Mouse (Mus musculus): ENCODE results near the gene Map10. TPM values are rescaled to one million over a fixed set of nuclear protein-coding genes. Genes with fewer than 3 reads are reported as not detected.

The Map10 gene
- polyA plus RNA-seq, 1 experiment from 2014 or later, result 6.7 TPM

GRCm38 (mm10) chr8:125677484-125677883 is 7.9 kb downstream of the Map10 start:
- 91% methylated on average over 6 of the region's 6 CpGs for WGBS
- no peak for DNase-seq (ENCODE audit: extremely low spot score, low spot score)

GRCm38 (mm10) chr8:125678854-125679648 is 9.4 kb downstream of the Map10 start:
- H3K9me3 ChIP-seq, result no peaks in the 10 kb centered on the region
- H3K4me1 ChIP-seq, result peaks cover 24% of the 10 kb centered on the region
- no peak overlapping the region for H3K4me3 ChIP-seq
- no peaks in the 10 kb centered on the region for H3K36me3 ChIP-seq (replicated peaks)
- no peaks in the 10 kb centered on the region for H3K27me3 ChIP-seq (ENCODE audit: poor library complexity, severe bottlenecking)
- H3K27ac ChIP-seq, result peak overlapping the region; percentile 3
- no peak for DNase-seq (ENCODE audit: extremely low spot score, low spot score)
- WGBS, result 84% methylated on average over 8 of the region's 8 CpGs

More at GRCm38 (mm10) chr8:125677484-125677883, 7.9 kb downstream of the Map10 start:
- H3K36me3 ChIP-seq (replicated peaks), result no peaks in the 10 kb centered on the region
- H3K4me3 ChIP-seq, result no peak overlapping the region
- peaks cover 2% of the 10 kb centered on the region; the same call in 1 of the 2 replicates for H3K9me3 ChIP-seq
- H3K27me3 ChIP-seq (ENCODE audit: poor library complexity, severe bottlenecking), result no peaks in the 10 kb centered on the region
- H3K4me1 ChIP-seq, result peaks cover 24% of the 10 kb centered on the region
- no peak overlapping the region for H3K27ac ChIP-seq

- no peak for DNase-seq (ENCODE audit: extremely low spot score, low spot score)
- Histone ChIP-seq H3K27me3 (ENCODE audit: poor library complexity, severe bottlenecking) (no peaks in the 10 kb centered on the region), H3K9me3 (no peaks in the 10 kb centered on the region), H3K4me1 (peaks cover 24% of the 10 kb centered on the region), H3K27ac (peak overlapping the region; percentile 42; the same call in 1 of the 2 replicates), H3K36me3 (replicated peaks) (no peaks in the 10 kb centered on the region), H3K4me3 (no peak overlapping the region)
- 63% methylated on average over 8 of the region's 8 CpGs for WGBS
Observed at GRCm38 (mm10) chr8:125680851-125681408, 11.3 kb downstream of the Map10 start.

- H3K36me3 ChIP-seq (replicated peaks), result no peaks in the 10 kb centered on the region
- H3K4me3 ChIP-seq, result no peak overlapping the region
- H3K4me1 ChIP-seq, result peaks cover 17% of the 10 kb centered on the region
- no peak for DNase-seq (ENCODE audit: extremely low spot score, low spot score)
- H3K27me3 ChIP-seq (ENCODE audit: poor library complexity, severe bottlenecking), result no peaks in the 10 kb centered on the region
- 79% methylated on average over 6 of the region's 6 CpGs for WGBS
- H3K9me3 ChIP-seq, result no peaks in the 10 kb centered on the region
- no peak overlapping the region for H3K27ac ChIP-seq
Observed at GRCm38 (mm10) chr8:125685216-125685760, 15.7 kb downstream of the Map10 start.

- no peak for DNase-seq (ENCODE audit: extremely low spot score, low spot score)
- Histone ChIP-seq H3K4me3 (no peak overlapping the region), H3K27ac (no peak overlapping the region), H3K4me1 (peaks cover 15% of the 10 kb centered on the region), H3K36me3 (replicated peaks) (no peaks in the 10 kb centered on the region), H3K27me3 (ENCODE audit: poor library complexity, severe bottlenecking) (peaks cover 3% of the 10 kb centered on the region; the same call in 1 of the 2 replicates), H3K9me3 (no peaks in the 10 kb centered on the region)
- WGBS, result 92% methylated on average over 9 of the region's 9 CpGs
Observed at GRCm38 (mm10) chr8:125686221-125686865, 16.7 kb downstream of the Map10 start.

GRCm38 (mm10) chr8:125690166-125690915 is 20.7 kb downstream of the Map10 start:
- no peak overlapping the region for H3K4me3 ChIP-seq
- H3K27ac ChIP-seq, result peak overlapping the region; percentile 30; the same call in 1 of the 2 replicates
- DNase-seq (ENCODE audit: extremely low spot score, low spot score), result no peak
- 75% methylated on average over 15 of the region's 15 CpGs for WGBS
- H3K36me3 ChIP-seq (replicated peaks), result no peaks in the 10 kb centered on the region
- peaks cover 3% of the 10 kb centered on the region; the same call in 1 of the 2 replicates for H3K27me3 ChIP-seq (ENCODE audit: poor library complexity, severe bottlenecking)
- no peaks in the 10 kb centered on the region for H3K9me3 ChIP-seq
- H3K4me1 ChIP-seq, result peaks cover 14% of the 10 kb centered on the region

GRCm38 (mm10) chr8:125690961-125691360 is 21.3 kb downstream of the Map10 start:
- DNase-seq (ENCODE audit: extremely low spot score, low spot score), result no peak
- Histone ChIP-seq H3K4me1 (peaks cover 14% of the 10 kb centered on the region), H3K4me3 (no peak overlapping the region), H3K36me3 (replicated peaks) (no peaks in the 10 kb centered on the region), H3K27ac (peak overlapping the region; percentile 30; the same call in 1 of the 2 replicates), H3K27me3 (ENCODE audit: poor library complexity, severe bottlenecking) (peaks cover 3% of the 10 kb centered on the region; the same call in 1 of the 2 replicates), H3K9me3 (no peaks in the 10 kb centered on the region)
- 87% methylated on average over 3 of the region's 3 CpGs for WGBS

- no peak overlapping the region for H3K4me3 ChIP-seq
- peaks cover 14% of the 10 kb centered on the region for H3K4me1 ChIP-seq
- H3K27ac ChIP-seq, result no peak overlapping the region
- no peaks in the 10 kb centered on the region for H3K9me3 ChIP-seq
- H3K27me3 ChIP-seq (ENCODE audit: poor library complexity, severe bottlenecking), result peaks cover 3% of the 10 kb centered on the region; the same call in 1 of the 2 replicates
- no peak for DNase-seq (ENCODE audit: extremely low spot score, low spot score)
- no peaks in the 10 kb centered on the region for H3K36me3 ChIP-seq (replicated peaks)
- WGBS, result 74% methylated on average over 5 of the region's 5 CpGs
Observed at GRCm38 (mm10) chr8:125692447-125692846, 22.8 kb downstream of the Map10 start.

GRCm38 (mm10) chr8:125693197-125693596 is 23.6 kb downstream of the Map10 start:
- peaks cover 14% of the 10 kb centered on the region for H3K4me1 ChIP-seq
- H3K27ac ChIP-seq, result no peak overlapping the region
- no peaks in the 10 kb centered on the region for H3K9me3 ChIP-seq
- H3K4me3 ChIP-seq, result no peak overlapping the region
- peaks cover 3% of the 10 kb centered on the region; the same call in 1 of the 2 replicates for H3K27me3 ChIP-seq (ENCODE audit: poor library complexity, severe bottlenecking)
- WGBS, result 84% methylated on average over 3 of the region's 3 CpGs
- no peak for DNase-seq (ENCODE audit: extremely low spot score, low spot score)
- H3K36me3 ChIP-seq (replicated peaks), result no peaks in the 10 kb centered on the region

GRCm38 (mm10) chr8:125695951-125696350 is 26.3 kb downstream of the Map10 start:
- no peak for DNase-seq (ENCODE audit: extremely low spot score, low spot score)
- WGBS, result 91% methylated on average over 6 of the region's 6 CpGs
- Histone ChIP-seq H3K4me3 (no peak overlapping the region), H3K27ac (no peak overlapping the region), H3K36me3 (replicated peaks) (no peaks in the 10 kb centered on the region), H3K4me1 (peaks cover 2% of the 10 kb centered on the region; the same call in 1 of the 2 replicates), H3K27me3 (ENCODE audit: poor library complexity, severe bottlenecking) (peaks cover 2% of the 10 kb centered on the region; the same call in 1 of the 2 replicates), H3K9me3 (no peaks in the 10 kb centered on the region)

- Histone ChIP-seq H3K4me1 (no peaks in the 10 kb centered on the region), H3K36me3 (replicated peaks) (no peaks in the 10 kb centered on the region)
- 81% methylated on average over 6 of the region's 6 CpGs for WGBS
Observed at GRCm38 (mm10) chr8:125699391-125700025, 29.9 kb downstream of the Map10 start.

GRCm38 (mm10) chr8:125700407-125700806 is 30.8 kb downstream of the Map10 start:
- Histone ChIP-seq H3K4me3 (no peak overlapping the region), H3K9me3 (no peaks in the 10 kb centered on the region), H3K27ac (no peak overlapping the region), H3K4me1 (no peaks in the 10 kb centered on the region), H3K27me3 (ENCODE audit: poor library complexity, severe bottlenecking) (no peaks in the 10 kb centered on the region), H3K36me3 (replicated peaks) (no peaks in the 10 kb centered on the region)
- no peak for DNase-seq (ENCODE audit: extremely low spot score, low spot score)
- WGBS, result 83% methylated on average over 7 of the region's 7 CpGs

More at GRCm38 (mm10) chr8:125699391-125700025, 29.9 kb downstream of the Map10 start:
- no peaks in the 10 kb centered on the region for H3K27me3 ChIP-seq (ENCODE audit: poor library complexity, severe bottlenecking)
- no peak overlapping the region for H3K27ac ChIP-seq
- H3K4me3 ChIP-seq, result no peak overlapping the region
- no peak for DNase-seq (ENCODE audit: extremely low spot score, low spot score)
- no peaks in the 10 kb centered on the region for H3K9me3 ChIP-seq

All from forebrain, embryonic 10.5 days (tissue).